Mouse (Mus musculus) right cerebral cortex, adult 18-20 months (tissue): ENCODE data around the gene Gm19345.

Source experiments
- DNase-seq: peaks from one replicate; pipeline ENCODE4 v3.0.0; 2022; ENCODE audit warnings: mixed read lengths

Gene Gm19345

GRCm38 (mm10) chr7:19851858-19852570, at the start of gene Gm19345:
Gene Gm19345 (plus strand): TSS chr7:19852003.
- peak; percentile 24 for DNase-seq

- DNase-seq, result peak; percentile 39
Observed at GRCm38 (mm10) chr7:19802995-19803394, 48.8 kb upstream of the Gm19345 start.

GRCm38 (mm10) chr7:19806356-19806969, 45.3 kb upstream of the Gm19345 start:
- DNase-seq, result no peak

GRCm38 (mm10) chr7:19809369-19809768, 42.4 kb upstream of the Gm19345 start:
- peak; percentile 21 for DNase-seq

GRCm38 (mm10) chr7:19811114-19811513, 40.7 kb upstream of the Gm19345 start:
- peak; percentile 24 for DNase-seq

GRCm38 (mm10) chr7:19813161-19813560, 38.6 kb upstream of the Gm19345 start:
- DNase-seq, result no peak

- DNase-seq, result no peak
Observed at GRCm38 (mm10) chr7:19813579-19814122, 38.2 kb upstream of the Gm19345 start.

GRCm38 (mm10) chr7:19815296-19816223, 36.2 kb upstream of the Gm19345 start:
- DNase-seq, result no peak

GRCm38 (mm10) chr7:19816224-19816771, 35.5 kb upstream of the Gm19345 start:
- DNase-seq, result peak; percentile 39

GRCm38 (mm10) chr7:19817382-19818105, 34.3 kb upstream of the Gm19345 start:
- DNase-seq, result peak; percentile 40

- no peak for DNase-seq
Observed at GRCm38 (mm10) chr7:19818440-19818839, 33.4 kb upstream of the Gm19345 start.

GRCm38 (mm10) chr7:19818875-19819274, 32.9 kb upstream of the Gm19345 start:
- DNase-seq, result no peak

- no peak for DNase-seq
Observed at GRCm38 (mm10) chr7:19820347-19821048, 31.3 kb upstream of the Gm19345 start.

- no peak for DNase-seq
Observed at GRCm38 (mm10) chr7:19821633-19822032, 30.2 kb upstream of the Gm19345 start.

GRCm38 (mm10) chr7:19822193-19822592, 29.6 kb upstream of the Gm19345 start:
- DNase-seq, result no peak

- DNase-seq, result no peak
Observed at GRCm38 (mm10) chr7:19822604-19823058, 29.2 kb upstream of the Gm19345 start, which contains the start of gene Bcl3. Gene Bcl3 (minus strand): TSS chr7:19822770.

- DNase-seq, result no peak
Observed at GRCm38 (mm10) chr7:19823256-19824181, 28.3 kb upstream of the Gm19345 start.

- peak; percentile 29 for DNase-seq
Observed at GRCm38 (mm10) chr7:19824182-19824973, 27.4 kb upstream of the Gm19345 start.

- no peak for DNase-seq
Observed at GRCm38 (mm10) chr7:19826756-19827155, 25.0 kb upstream of the Gm19345 start.
